Mouse (Mus musculus) myocyte (in vitro differentiated cells): ENCODE results near the gene Dcaf8.

Source experiments
- CEBPB ChIP-seq: IDR thresholded peaks from 2 replicates; pipeline ENCODE4 v1.6.1; 2011; ENCODE audit warnings: mild to moderate bottlenecking, moderate library complexity; ENCODE audit not compliant: poor library complexity, insufficient read depth, severe bottlenecking
- E2F4 ChIP-seq: IDR thresholded peaks from one replicate; pipeline ENCODE4 v1.6.1; 2011; ENCODE audit warnings: mild to moderate bottlenecking, control low read depth, moderate library complexity; ENCODE audit not compliant: insufficient read depth
- MYOD1 ChIP-seq, 3 experiments: IDR thresholded peaks; one replicate each; pipeline ENCODE4 v1.6.1; 2011; ENCODE audit warnings: control low read depth in 2 of 3, low read depth in 2 of 3, mild to moderate bottlenecking in 2 of 3, moderate library complexity in 1 of 3; ENCODE audit not compliant: insufficient read length in 2 of 3, control insufficient read depth in 1 of 3
- POLR2A ChIP-seq: IDR thresholded peaks from one replicate; pipeline ENCODE4 v1.6.1; 2011; ENCODE audit warnings: low read depth, mild to moderate bottlenecking, control low read depth, moderate library complexity; ENCODE audit not compliant: insufficient read length
- SRF ChIP-seq: IDR thresholded peaks from one replicate; pipeline ENCODE4 v1.6.1; 2011; ENCODE audit warnings: low read depth; ENCODE audit not compliant: control insufficient read depth, insufficient read length
- TCF12 ChIP-seq: IDR thresholded peaks from one replicate; pipeline ENCODE4 v1.6.1; 2011; ENCODE audit warnings: mild to moderate bottlenecking, control low read depth; ENCODE audit not compliant: poor library complexity, insufficient read depth, severe bottlenecking
- TCF3 ChIP-seq: IDR thresholded peaks from one replicate; pipeline ENCODE4 v1.6.1; 2011; ENCODE audit warnings: low read depth, control low read depth; ENCODE audit not compliant: insufficient read length

GRCm38 (mm10) chr1:172162959-172163358 is 15.1 kb downstream of the Dcaf8 start:
- TF ChIP-seq E2F4 (no peak), POLR2A (no peak), CEBPB (no peak), TCF3 (no peak), MYOD1 (IDR thresholded peaks at IDR 0.05; ENCODE audit: control insufficient read depth in 1 of 3, insufficient read length in 2 of 3, low read depth in 2 of 3) (no peak), TCF12 (no peak), SRF (no peak)
